Mouse (Mus musculus): Measurements from ENCODE around the gene Rab37. TPM values are rescaled to one million over a fixed set of nuclear protein-coding genes. Genes with fewer than 3 reads are reported as not detected.

Gene Rab37
- total RNA-seq (2023): 40.1 TPM

GRCm38 (mm10) chr11:115091362-115091901 lies at the start of gene Rab37:
Rab37 (plus strand) TSS chr11:115091431.

GRCm38 (mm10) chr11:115048259-115048658 lies 43.0 kb upstream of the Rab37 start, which contains the start of gene Cd300ld3:
Cd300ld3 (minus strand) TSS chr11:115048409.

GRCm38 (mm10) chr11:115062077-115062476 lies 29.2 kb upstream of the Rab37 start, which contains the start of gene Cd300e:
Cd300e (minus strand) TSS chr11:115062177.

GRCm38 (mm10) chr11:115133800-115134199 lies 42.6 kb downstream of the Rab37 start, which contains the start of gene Cd300lf:
Cd300lf (minus strand) TSS chr11:115133992.

GRCm38 (mm10) chr11:115162832-115163480 lies 71.7 kb downstream of the Rab37 start, which contains the start of gene Slc9a3r1:
Slc9a3r1 (plus strand) TSS chr11:115163341.

GRCm38 (mm10) chr11:115187224-115187639 lies 96.0 kb downstream of the Rab37 start, which contains the start of gene Tmem104:
Tmem104 (plus strand) TSS chr11:115187487.

GRCm38 (mm10) chr11:115187693-115188092 lies 96.5 kb downstream of the Rab37 start, which contains the start of gene Nat9:
Nat9 (minus strand) TSS chr11:115187859.

Other genes starting within 250 kb of the Rab37 start
- gene Gprc5c, start 240.3 kb upstream of the Rab37 start, total RNA-seq (2023): not detected
- gene Cd300a, start 201.4 kb upstream of the Rab37 start, total RNA-seq (2023): 1.2 TPM
- 1.5 TPM for gene Cd300lb, start 157.0 kb upstream of the Rab37 start, total RNA-seq (2023)
- gene Cd300c, start 122.3 kb upstream of the Rab37 start, total RNA-seq (2023): not detected
- 0.46 TPM for gene Cd300ld, start 101.5 kb upstream of the Rab37 start, total RNA-seq (2023)
- gene Cd300c2, start 89.6 kb upstream of the Rab37 start, total RNA-seq (2023): 0.89 TPM
- gene Cd300ld2, start 75.2 kb upstream of the Rab37 start, total RNA-seq (2023): not detected
- gene Cd300ld4, start 64.4 kb upstream of the Rab37 start, total RNA-seq (2023): not detected
- gene Cd300ld5, start 53.7 kb upstream of the Rab37 start, total RNA-seq (2023): not detected
- not detected for gene Cd300ld3, start 43.0 kb upstream of the Rab37 start, total RNA-seq (2023)
- gene Cd300e, start 29.3 kb upstream of the Rab37 start, total RNA-seq (2023): 0.55 TPM
- 1.9 TPM for gene Cd300lf, start 42.6 kb downstream of the Rab37 start, total RNA-seq (2023)
- 190 TPM for gene Slc9a3r1, start 71.9 kb downstream of the Rab37 start, total RNA-seq (2023)
- gene Tmem104, start 96.1 kb downstream of the Rab37 start, total RNA-seq (2023): 14.4 TPM
- 6.6 TPM for gene Nat9, start 96.4 kb downstream of the Rab37 start, total RNA-seq (2023)
- gene Grin2c, start 175.8 kb downstream of the Rab37 start, total RNA-seq (2023): not detected
- gene Fdxr, start 185.6 kb downstream of the Rab37 start, total RNA-seq (2023): 19.3 TPM
- 0.67 TPM for gene Fads6, start 206.2 kb downstream of the Rab37 start, total RNA-seq (2023)
- gene Otop2, start 215.7 kb downstream of the Rab37 start, total RNA-seq (2023): not detected
- gene Ush1g, start 230.6 kb downstream of the Rab37 start, total RNA-seq (2023): not detected
- gene Otop3, start 243.3 kb downstream of the Rab37 start, total RNA-seq (2023): not detected